Mouse (Mus musculus) B cell, adult 2 months (primary cell): ENCODE measurements around the gene Fam161a.

Experiments
- DNase-seq, 2 experiments: peaks; one replicate each; pipeline ENCODE4 v3.0.0; 2022

Fam161a gene

DNA sequence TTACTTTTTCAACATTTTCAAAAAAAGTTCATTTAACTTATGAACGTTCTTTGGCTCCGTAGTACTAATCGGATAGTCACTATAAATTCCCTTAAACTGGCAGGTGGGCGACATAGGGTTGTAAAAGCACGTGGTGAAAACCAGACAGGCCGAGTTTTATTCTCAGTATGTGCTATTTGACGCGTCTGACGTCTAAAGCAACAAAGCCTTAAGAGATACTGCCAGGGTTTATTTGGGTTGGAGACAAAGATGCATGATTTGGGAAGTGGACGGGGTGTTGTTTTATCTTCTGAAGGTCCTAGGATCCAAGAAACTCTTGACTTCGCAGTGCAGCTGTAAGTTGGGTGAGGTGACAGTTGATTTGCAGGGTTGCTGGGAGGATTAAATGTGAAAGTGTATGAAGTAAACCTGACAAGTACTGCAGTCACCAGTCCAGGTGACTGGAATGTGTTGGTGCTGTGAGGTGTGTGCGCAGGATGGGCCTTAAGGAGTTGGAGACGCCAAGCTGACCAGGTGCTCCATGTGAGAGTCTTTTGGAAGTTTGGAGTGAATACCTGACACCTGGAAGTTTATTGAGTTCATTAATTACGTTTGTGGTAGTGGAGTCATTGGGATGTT is 16.0 kb upstream of the Fam161a start:
- DNase-seq, result no peak

DNA sequence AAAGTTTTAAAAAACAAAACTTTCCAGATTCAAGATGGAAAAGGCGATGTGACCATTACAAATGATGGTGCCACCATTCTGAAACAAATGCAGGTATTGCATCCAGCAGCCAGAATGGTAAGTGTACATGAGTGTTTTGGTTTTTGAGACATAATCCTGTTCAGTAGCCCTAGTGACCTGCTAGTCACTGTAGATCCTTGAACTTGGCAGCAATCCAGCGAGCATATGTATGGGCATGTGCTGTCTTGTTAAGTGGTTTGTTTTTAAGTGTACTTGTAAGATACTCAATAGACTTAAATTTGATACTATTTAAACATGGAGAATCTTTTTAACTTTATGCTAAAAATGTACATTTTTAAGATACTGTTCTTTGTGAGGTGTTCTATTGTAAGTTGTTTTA is 13.1 kb upstream of the Fam161a start:
- no peak for DNase-seq

DNA sequence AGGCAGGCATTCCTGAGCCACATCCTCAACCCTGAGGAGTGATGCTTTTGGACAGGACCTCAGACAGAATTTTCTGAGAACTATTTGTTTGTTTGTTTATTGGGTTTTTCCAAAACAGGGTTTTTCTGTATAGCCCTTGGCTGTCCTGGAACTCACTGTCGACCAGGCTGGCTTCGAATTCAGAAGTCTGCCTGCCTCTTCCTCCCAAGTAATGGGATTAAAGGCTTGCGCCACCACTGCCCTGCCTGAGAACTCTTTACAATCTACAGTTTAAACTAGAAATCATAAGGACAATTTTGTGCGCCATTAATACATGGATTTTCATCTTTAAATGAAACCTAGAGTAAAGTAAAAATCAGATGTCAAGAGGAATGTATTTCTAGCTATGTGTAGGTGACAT is 11.9 kb upstream of the Fam161a start:
- DNase-seq, result no peak

DNA sequence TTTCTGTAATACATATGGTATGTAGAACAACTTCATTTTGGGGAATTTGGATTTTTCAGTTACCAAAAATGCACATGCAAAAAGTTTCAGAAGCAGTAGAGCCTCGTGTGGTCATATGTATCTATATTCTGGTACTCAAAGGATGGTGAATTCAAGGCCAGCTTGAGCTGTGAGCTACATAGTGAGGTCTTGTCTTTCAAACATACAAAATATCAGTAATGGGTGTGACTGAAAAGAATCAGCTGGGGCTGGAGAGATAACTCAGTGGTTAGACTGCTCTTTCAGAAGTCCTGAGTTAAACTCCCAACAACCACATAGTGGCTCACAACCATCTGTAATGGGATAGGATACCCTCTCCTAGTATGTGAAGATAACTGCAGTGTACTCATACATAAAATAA is 9.0 kb upstream of the Fam161a start:
- no peak for DNase-seq

DNA sequence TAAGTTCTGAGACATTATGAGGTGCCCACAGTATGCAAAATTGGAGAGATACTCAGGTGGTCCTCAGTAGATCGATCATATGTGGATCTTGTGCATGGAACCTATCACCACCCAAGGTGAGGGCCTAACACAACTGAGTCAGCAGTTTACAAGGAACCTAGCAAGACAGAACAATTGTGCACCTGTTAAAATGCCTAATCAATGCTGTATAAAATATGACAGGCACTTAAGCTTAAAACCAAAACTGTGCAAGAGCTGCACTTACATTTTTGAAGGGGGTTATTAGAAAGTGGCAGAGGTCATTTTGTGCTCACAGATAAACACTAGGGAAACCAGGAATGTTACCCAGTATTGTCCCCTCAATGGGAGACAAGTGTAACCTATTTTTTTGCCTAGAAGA is 2.1 kb upstream of the Fam161a start:
- no peak for DNase-seq

DNA sequence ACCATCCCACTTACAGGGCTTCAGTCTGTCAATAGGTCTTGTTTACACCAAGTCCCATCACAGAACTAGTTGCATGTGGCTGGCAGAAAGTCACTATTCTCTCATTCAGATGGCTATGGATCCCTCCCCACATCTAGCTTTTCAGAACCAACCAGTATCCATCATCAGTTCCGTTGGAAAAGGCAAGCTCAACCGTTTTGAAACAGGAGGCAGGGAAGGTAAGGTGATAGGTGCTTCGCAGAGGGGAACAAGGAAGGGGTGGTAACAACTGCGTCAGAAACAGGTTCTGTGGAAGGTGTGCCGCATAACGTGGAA is 208 bp upstream of the Fam161a start:
- no peak for DNase-seq

DNA sequence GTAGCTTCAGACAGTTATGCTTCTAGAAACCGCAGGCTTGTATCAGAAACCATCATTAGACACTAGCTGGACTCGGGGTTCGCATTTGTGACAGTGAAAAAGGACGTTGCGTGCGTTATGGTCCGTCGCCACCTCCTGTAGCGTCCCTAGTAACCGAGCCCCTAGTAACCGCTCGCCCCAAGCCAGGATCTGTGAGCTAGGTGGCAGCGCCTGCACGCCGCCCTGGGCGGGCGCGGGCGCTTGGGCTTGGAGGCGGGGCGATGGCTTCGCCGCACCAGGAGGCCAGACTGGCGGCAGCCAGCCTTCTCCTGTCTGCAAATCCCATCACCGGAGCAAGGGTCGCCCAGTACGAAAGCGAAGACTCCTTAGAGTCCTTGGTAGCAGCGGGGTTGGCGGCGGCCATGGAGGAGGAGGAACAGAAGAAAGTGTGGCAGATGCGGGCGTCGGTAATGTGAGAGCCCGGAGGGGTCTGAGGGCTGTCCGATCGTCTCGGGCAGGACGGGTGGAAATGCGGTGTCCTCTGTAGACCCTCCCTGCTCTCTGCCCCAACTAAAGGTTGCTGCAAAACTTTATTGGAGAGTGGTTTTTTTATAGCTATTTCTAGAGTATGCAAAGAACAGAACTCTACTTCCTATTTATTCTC is 971 bp downstream of the Fam161a start:
- peak; percentile 79 for DNase-seq

DNA sequence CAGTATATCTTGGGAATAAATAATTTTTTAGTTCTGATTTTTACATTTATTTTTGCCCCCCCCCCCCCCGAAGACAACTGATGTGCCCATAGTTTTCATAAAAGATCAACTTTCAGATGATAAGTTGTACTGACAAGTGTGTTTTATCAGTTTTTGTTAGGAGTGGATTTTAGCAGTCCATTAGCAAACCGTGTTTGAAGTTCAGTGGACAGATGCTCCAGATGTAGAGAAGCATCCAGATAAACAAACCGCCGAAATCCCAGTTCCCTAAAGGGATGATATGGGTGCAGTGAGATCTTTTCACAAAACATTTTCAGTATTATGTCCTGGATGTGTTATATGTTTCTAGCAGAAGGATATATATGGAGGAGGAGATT is 1.5 kb downstream of the Fam161a start:
- DNase-seq, result no peak

DNA sequence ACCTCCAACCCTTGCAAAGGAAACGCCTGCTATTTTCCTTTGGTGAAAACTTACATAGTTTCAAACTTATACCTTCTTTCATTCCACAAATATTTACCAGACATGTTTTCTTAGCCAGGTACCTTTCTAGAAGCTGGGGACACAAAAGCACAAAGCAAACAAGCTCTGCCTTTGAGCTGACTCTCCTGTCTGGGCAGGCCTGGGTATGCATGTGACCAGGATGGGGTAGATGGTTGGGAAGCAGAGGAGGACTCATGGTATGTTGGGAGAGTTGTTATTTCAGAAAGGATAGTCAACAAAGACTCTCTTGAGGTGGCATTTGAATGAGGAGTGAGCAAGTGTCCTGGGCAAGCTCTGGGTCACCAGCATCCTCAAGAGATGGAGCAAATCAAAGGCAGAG is 5.8 kb downstream of the Fam161a start:
- DNase-seq, result no peak

DNA sequence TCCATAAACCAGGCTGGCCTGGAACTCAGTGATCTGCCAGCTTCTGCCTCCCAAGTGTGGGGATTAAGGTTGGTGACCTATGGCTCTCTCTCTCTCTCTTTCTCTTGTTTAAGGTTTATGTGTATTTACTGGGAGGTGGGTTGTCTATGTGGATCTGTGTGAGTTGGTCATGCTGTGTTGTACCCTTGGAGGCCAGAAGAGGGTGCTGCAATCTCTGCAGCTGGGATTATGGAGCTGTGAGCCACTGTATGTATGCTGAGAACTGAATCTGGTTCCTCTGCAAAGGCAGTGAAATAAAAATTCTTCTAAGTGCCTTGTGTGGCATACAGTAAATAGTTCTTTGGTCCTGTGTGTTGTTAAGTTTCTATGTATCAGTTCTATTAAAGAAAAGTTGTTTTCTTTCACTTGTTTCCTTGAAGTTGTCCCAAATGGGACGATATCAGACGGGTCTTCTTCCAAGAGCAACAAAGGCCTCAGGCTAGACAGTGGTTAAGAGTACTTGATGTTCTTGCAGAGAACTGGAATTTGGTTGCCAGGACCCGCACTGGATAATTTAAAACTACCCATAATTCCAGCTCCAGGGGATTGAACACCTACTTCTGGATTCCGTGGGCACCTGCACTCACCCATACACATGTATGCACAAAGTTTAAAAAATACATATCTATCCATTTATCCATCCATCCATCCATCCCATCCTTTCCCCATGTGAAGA is 6.4 kb downstream of the Fam161a start:
- DNase-seq, result peak; percentile 27

DNA sequence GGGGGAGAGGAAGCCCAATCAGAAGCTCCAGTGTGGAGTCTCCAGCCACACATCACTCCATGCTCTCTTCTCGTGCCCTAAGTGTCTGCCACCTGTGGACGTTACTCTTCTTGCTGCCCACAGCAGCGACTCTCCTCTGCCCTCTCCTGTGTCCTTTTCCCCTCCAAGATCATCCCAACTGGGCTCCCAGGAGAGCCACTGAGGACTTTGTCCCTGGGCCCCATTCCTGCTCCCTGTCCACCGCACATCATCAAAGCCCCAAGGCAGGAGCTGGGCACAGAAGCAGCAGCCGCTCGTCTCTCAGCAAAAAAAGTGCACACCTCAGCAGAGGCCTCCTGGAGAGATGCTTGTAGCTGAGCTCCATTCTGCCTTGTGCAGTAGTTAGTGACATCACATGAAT is 7.7 kb downstream of the Fam161a start:
- no peak for DNase-seq

DNA sequence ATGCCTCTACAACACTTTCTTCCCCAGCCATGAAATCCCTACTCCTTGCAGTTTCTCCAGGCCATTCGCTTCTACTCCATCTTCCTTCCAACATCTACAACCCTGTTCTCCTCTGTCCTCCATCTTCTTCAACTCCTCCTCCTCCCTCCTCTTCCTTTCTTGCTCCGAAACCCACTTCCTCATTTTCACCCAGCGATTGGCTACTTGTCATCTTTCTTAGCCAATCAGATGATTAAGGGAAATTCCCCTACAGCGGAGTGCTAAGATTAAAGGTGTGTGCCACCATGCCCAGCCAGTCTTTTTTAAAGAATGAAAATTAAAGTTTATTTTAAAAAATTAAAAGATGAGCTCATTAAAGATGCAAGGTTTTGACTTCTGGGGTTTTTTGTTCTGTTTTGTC is 10.6 kb downstream of the Fam161a start:
- no peak for DNase-seq

DNA sequence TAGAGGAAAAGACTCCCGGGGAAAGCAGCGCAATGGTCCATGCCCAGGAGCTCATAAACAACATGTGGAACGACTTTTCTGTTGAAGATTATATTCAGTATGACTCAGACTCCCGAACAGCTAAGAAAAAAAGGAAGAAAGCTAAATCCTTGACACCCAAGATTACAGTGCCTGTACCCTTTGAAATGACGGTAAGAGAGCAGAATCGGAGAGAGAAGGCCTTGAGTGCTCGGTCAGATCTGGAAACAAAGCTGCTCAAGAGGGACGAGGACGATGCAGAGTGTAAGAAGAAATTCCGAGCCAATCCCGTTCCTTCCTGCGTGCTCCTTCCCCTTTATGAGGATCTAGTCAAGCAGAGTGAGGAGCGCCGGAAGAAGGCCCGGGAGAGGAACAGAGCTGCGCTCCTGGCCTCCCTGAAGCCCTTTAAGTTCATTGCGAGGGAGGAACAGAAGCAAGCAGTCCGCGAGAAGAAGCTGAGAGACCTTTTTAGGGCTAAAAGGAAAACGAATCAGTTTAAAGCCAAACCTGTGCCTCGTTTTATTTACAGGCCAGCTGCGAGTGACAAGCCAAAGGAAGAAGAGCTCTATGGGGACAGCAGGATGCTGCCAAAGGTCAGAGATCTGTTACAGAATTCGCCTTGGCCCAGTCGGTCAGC is 12.9 kb downstream of the Fam161a start:
- DNase-seq, result no peak

DNA sequence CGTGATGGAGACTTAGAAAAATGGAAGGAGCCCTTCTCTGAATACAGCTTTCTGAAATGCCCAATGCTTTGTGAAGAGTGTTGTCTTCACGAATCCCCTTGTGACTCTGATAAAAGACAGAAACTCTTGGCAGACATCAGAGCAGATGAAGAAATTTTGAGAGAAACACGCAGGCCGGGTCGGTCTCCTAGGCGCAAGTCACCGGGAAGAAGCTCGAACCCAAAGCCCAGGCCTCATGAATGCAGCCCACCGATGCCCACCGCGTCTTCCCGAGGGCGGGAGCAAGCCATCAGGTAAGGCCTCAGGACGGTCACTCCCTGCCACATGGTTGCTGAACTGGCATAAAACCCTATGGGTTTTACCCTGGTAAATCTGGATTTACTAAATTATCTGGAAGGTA is 13.5 kb downstream of the Fam161a start:
- DNase-seq, result no peak

DNA sequence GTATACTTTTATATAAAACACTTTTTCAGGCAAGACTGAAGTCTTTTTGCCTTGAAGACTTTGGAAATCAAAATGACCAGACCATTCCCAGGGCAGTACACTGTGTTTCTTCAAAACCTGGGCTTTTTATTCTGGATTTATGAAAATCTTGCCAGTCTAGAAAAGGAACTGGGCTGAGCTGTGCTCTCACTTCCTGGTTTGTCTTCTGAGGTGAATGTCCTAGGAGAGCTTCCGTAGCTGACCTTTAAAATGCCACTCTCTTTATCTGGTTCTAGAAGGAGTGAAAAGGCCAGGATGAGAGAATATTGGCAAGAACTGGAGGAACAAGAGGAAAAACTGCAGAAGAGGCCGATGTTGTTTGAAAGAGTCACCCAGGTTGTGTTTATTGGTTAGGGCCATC is 15.8 kb downstream of the Fam161a start:
- DNase-seq, result no peak

DNA sequence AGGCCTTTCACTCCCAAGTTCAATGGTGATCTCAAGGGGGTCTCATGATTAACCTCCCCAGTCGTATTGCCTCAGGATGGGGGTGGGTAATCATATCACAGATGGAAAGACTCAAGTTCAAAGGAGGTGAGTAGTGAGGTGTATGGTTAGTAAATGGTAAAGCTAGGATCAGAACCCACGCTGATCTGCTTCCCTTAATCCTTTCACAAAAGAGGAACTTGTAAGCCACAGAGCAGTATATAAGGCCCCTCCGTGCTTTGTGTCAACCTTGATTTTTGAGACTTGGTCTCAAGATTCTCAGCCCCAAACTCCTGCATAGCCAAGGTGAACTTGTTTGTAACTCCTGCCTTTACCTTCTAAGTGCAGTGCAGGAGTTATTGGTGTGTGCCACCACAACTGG is 16.8 kb downstream of the Fam161a start:
- DNase-seq, result no peak

DNA sequence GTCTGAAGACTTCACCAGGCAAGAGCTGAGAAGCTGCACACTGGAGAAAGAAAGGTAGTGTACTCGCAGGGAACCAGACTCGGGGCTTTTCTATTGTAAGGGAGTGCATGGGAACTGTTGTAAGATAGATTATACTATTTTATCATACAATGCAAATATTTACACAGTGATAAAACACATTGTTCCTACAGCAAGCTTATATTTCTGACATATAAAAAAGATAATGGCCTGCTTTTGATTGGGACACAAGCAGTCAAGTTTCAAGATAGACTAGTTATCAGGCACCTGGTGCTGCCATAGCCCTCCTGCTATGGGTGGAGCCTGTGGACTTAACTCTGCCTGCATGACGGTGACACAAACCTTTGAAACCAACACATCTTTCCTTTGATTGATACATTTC is 21.6 kb downstream of the Fam161a start:
- no peak for DNase-seq

DNA sequence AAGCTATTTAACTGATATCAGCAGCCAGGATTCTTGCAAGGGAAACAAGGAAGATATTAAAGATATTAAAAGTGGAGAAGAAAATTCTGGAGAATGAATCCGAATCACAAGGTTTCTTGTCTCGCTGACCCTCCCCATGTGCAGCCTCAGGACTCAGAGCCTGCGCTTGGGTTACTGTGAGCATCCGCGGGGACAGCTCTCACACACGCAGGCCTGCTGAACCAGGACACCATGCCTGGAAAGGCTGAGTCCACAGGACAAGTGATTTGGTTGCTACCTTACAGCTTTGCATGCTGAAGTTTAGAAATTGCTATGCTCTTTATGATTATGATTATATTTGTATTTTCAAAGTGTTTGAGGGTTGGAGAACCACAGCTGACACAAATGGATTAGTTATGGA is 22.1 kb downstream of the Fam161a start:
- DNase-seq, result no peak

DNA sequence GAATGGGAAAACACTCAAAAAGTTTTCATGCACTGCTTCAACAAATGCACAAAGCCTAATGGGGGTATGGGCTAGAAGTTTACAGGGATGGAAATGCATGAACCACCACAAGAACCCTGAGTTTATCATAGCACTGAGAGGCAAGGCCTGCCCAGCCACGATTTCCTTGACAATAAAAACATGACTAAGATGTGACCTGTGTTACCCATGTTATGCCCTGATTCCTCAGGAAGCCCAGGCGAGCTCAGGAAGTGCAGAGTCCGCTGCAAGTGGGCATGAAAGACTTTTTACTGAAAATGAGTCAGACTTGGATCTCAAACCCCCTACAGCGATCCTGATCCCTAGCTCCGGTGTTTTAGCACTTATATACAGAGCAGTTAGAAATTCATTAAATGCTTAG is 39.9 kb downstream of the Fam161a start:
- DNase-seq, result no peak

DNA sequence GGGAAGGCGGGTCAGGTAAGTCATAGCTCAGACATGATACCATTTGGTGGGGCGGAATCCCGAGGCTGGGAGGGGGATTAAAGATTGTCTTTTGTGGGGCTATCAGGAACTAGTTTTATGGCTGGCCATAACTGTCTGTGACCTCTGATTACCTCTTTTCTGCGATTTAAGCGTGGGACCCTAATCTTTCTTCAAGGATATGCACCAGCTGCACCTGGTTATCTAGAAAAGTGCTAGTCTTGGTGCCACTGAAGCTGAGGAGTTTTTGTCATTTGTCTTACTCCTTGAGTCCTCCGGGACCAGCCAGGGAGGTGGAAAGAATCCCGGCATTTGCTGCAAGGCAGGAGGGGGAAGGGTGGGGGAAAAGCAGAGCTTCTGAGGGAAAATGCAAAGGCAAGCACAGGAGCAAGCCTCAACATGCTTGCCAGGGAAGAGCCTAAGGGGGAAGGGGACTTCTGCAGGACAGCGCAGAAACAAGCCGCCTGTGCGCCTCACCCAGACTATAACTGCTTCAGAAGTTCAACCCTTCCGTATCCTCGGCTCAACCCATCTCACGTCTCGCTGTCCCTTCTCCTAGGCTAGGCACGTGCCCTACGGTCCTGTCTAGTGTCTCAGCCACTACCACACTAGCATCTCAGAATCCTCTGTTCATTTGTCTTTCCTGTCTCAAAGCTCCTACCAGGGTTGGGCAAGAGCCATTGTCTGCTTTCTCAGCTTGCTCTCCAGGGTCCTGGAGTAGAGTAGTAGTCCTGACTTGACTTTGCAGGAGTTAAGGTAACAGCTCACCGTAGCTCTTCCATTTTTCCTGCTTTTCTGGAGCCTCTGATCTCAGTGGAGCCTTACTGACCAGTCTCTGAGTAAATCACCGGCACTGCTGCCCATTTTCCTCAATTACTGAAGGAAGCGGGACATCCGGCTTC is 40.6 kb downstream of the Fam161a start:
- DNase-seq, result no peak

DNA sequence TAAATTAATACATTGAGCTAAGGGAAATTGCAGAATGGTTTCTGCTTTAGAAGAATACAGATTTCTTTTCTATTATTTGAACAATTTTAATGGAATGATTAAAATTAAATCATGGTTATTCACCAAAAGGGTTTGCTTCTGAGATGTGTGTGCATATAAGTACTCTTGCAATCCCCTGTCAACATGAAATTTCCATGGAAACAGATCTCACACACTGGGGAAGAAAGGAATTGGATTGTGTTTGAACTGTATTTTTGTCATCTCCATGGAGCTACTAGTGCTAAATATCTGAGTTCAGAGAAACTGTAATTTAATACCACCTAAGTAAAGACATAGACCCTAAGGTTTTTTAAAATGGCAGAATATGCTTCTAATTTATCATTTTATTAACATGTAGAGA is 42.3 kb downstream of the Fam161a start:
- DNase-seq, result no peak

DNA sequence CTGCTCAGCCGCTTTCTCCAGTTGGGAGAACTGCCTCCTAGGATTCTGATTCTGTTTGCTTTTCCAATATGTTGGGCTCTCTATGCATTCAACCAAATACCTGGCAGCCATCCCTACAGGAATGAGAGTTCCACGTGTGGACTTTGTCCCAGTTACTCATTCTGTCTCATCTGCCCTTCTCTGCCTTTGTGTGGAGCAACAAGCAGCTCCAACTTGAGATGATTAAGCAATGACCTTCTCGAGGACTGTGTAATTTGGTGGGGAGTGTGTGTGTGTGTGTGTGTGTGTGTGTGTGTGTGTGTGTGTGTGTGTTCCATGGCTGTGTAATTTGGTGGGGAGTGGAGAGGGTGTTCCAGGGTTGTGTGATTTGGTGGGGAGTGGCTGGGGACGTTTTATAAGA is 45.0 kb downstream of the Fam161a start:
- no peak for DNase-seq

DNA sequence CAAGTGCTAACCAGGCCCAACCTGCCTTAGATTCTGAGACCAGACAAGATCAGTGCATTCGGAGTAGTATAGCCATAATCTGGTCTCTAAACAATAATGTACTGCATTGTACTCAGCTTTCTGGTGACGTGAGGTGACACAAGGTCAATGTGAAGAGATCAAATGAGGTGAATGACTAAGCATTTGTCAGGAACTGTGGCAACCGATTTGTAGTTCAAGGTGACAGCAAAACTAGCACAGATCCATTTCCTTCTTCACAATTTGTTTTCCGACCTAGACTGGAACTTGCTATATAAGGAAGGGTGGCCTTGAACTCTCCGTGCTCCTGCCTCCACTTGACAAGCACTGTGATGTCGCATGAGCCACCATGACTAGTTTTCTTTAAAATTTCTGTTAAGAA is 55.8 kb downstream of the Fam161a start:
- DNase-seq, result no peak
